Mouse (Mus musculus): ENCODE measurements around the gene Serinc2. TPM values are rescaled to one million over a fixed set of nuclear protein-coding genes. Genes with fewer than 3 reads are reported as not detected.

Gene Serinc2
- polyA plus RNA-seq, 1 experiment: 9.0 TPM

DNA sequence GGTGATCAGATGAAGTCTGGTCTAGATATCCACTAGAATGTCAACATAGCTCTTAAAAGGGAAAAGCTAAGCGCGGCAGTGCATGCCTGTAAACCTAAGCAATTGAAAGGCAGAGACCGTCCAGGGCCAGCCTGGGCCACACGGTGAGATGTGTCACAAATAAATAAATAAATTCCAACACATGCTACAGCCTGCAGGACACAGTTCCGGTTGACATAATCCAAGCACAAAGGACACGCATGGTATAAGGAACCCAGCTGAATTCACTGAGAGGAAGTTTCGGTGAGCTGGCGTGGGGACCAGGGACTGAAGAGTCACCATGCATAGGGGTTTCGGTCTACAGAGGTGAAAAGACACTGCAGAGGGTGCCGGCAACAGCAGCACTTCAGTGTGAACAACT, 10.3 kb downstream of the Serinc2 start:
- Histone ChIP-seq H3K27ac (ENCODE audit: insufficient read depth, low read length) (no peak overlapping the region), H3K4me3 (ENCODE audit: insufficient read depth, low read length) (no peak overlapping the region), H3K4me1 (ENCODE audit: control insufficient read depth, insufficient read depth, low read length) (no peaks in the 10 kb centered on the region)
- TF ChIP-seq CTCF (IDR thresholded peaks at IDR 0.05; ENCODE audit: extremely low read depth, insufficient read depth, low read length) (no peak), POLR2A (IDR thresholded peaks at IDR 0.05; ENCODE audit: extremely low read depth, insufficient read depth, low read length) (no peak)

DNA sequence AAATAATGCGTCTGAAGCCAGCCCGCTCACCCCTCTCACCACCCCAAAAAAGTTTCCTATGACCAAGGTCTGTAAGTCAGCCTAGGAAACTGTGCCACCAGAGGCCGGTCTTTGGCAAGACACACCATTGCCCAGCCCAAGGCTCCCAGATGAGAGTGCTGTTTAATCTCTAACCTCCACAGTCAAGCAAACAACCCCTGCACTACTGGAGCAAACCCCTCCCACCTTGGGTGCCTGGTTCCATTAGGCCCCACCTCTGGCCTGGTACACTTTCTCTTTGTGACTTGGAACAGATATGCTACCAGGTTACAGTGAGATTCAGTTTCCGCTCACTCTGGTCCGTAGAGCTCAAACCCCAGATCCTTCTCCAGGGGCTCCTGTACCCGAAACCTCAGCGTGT, 11.9 kb downstream of the Serinc2 start:
- no peaks in the 10 kb centered on the region for H3K4me1 ChIP-seq (ENCODE audit: control insufficient read depth, insufficient read depth, low read length)
- H3K27ac ChIP-seq (ENCODE audit: insufficient read depth, low read length): no peak overlapping the region
- no peak for TF ChIP-seq CTCF (IDR thresholded peaks at IDR 0.05; ENCODE audit: extremely low read depth, insufficient read depth, low read length)
- TF ChIP-seq POLR2A (IDR thresholded peaks at IDR 0.05; ENCODE audit: extremely low read depth, insufficient read depth, low read length): no peak
- H3K4me3 ChIP-seq (ENCODE audit: insufficient read depth, low read length): no peak overlapping the region

DNA sequence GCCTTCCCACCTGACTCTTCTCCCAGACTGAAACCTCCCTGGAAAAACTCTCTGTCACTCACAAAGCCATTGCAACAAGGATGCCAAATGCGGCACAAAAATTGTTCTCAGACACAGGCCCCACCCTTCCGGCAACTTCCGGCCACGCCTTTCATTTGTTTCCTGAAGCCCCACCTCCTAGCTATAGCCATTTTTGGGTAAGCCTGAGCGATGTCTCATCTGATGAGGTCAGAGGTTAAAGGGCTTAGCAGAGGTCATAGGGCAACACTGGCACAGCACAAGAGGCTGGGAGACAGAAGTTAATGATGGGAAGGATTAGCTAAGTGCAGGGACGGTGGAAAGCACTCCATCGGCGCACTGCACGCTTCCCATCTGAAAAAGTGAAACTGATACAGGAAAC, 12.4 kb downstream of the Serinc2 start:
- no peaks in the 10 kb centered on the region for H3K4me1 ChIP-seq (ENCODE audit: control insufficient read depth, insufficient read depth, low read length)
- no peak overlapping the region for H3K27ac ChIP-seq (ENCODE audit: insufficient read depth, low read length)
- TF ChIP-seq CTCF (IDR thresholded peaks at IDR 0.05; ENCODE audit: extremely low read depth, insufficient read depth, low read length): no peak
- no peak for TF ChIP-seq POLR2A (IDR thresholded peaks at IDR 0.05; ENCODE audit: extremely low read depth, insufficient read depth, low read length)
- no peak overlapping the region for H3K4me3 ChIP-seq (ENCODE audit: insufficient read depth, low read length)

DNA sequence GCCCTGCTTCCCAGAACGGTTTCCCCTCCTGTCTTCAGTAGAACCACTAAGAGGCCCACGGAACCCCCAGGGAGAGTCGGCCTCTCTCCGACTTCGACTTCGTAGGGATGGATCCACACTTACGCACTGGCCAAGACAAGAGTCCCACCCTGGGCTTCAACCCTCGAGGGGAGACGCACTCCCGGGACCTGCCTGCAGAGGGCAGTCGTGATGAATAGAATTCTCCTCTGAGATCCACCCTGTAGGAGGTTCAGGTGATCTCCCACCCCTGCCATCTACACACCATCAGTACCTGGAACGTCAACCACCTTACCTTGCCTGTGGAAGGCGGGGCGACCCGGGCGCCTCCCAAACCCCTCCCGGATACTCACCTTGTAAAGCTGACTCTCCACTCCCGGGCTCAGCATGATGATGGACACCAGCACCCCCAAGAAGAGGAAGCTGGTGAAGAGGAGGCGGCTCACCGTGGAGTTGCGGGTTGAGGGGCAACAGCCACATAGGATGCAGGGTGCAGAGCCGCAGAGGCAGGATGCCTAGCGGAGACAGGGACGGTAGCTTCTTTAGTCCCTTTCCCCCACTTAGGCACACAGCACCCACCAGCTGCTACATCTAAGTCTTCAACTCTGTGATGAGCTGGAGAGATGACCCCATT, 14.2 kb downstream of the Serinc2 start:
- H3K4me1 ChIP-seq (ENCODE audit: control insufficient read depth, insufficient read depth, low read length): no peaks in the 10 kb centered on the region
- TF ChIP-seq POLR2A (IDR thresholded peaks at IDR 0.05; ENCODE audit: extremely low read depth, insufficient read depth, low read length) (no peak), CTCF (IDR thresholded peaks at IDR 0.05; ENCODE audit: extremely low read depth, insufficient read depth, low read length) (peak; percentile 79)
- no peak overlapping the region for H3K4me3 ChIP-seq (ENCODE audit: insufficient read depth, low read length)
- no peak overlapping the region for H3K27ac ChIP-seq (ENCODE audit: insufficient read depth, low read length)

DNA sequence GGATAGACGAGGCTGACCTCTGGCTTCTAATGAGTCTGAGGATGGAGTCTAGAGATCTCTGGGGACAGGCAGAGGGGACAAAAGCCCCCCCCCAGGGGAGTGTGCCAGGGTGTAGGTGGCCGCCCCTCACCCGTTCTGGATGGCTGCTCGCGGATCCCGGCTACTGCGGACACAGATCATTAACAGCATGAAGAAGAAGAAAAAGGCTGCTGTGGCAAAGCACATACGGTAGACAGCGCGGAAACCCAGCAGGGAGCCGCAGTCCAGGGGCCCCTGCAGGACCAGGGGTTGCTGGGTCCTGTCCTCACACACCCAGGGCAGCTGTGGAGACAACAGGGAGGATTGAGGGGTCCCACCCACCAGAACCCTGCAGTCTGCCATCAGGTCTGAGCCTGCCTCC, 14.9 kb downstream of the Serinc2 start:
- TF ChIP-seq POLR2A (IDR thresholded peaks at IDR 0.05; ENCODE audit: extremely low read depth, insufficient read depth, low read length) (no peak), CTCF (IDR thresholded peaks at IDR 0.05; ENCODE audit: extremely low read depth, insufficient read depth, low read length) (no peak)
- Histone ChIP-seq H3K4me3 (ENCODE audit: insufficient read depth, low read length) (no peak overlapping the region), H3K27ac (ENCODE audit: insufficient read depth, low read length) (no peak overlapping the region), H3K4me1 (ENCODE audit: control insufficient read depth, insufficient read depth, low read length) (no peaks in the 10 kb centered on the region)

DNA sequence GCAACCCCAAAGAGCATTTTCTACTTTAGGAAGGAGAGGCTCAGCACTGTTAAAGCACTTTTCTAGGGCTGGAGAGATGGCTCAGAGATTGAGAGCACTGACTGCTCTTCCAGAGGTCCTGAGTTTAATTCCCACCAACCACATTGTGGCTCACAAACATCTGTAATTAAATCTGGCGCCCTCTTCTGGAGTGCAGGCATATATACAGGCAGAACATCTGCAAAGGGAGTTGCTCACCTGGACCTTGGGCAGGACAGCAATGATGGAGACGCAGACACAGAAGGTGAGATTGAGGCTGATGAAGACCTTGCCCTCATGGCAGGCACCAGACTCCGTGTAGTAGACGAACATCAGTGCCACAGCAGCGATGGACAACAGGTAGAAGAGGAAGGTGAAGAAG, 18.6 kb downstream of the Serinc2 start:
- TF ChIP-seq POLR2A (IDR thresholded peaks at IDR 0.05; ENCODE audit: extremely low read depth, insufficient read depth, low read length): no peak
- TF ChIP-seq CTCF (IDR thresholded peaks at IDR 0.05; ENCODE audit: extremely low read depth, insufficient read depth, low read length): no peak
- no peak overlapping the region for H3K27ac ChIP-seq (ENCODE audit: insufficient read depth, low read length)
- H3K4me1 ChIP-seq (ENCODE audit: control insufficient read depth, insufficient read depth, low read length): no peaks in the 10 kb centered on the region
- H3K4me3 ChIP-seq (ENCODE audit: insufficient read depth, low read length): no peak overlapping the region

DNA sequence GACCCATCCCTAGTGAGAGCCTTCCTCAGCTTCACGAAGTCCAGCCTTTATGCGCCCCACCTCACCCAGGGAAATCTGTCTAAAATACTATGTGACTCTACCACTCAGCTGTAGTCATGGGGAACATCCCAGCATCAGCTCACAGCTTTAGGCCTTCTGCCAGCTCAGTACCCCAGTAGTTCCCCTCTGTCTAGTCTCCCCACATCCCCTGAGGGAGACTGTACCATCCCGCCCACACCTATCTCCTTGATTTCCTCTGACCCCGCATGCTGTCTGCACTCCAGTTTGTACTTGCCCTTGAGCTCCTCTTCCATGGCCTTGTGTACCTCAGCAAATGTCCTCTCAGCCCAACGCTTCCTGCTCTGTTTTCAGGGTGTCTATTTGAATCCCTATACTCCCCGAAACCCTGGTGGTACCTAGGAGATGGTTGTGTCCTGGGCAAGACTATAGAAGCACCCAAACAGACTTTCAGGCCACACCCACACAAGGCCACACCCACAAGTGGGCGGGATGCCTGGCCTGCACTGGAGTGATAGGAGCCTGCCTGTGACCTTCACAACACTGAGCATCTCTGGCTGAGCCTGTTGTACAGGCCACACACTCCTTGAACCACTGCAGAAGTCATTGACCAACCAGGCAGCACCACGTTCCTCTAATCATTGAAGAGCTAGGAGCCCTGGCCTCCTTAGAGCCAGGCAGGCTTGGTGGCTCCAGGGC, 26.4 kb downstream of the Serinc2 start:
- no peak overlapping the region for H3K4me3 ChIP-seq (ENCODE audit: insufficient read depth, low read length)
- TF ChIP-seq POLR2A (IDR thresholded peaks at IDR 0.05; ENCODE audit: extremely low read depth, insufficient read depth, low read length) (no peak), CTCF (IDR thresholded peaks at IDR 0.05; ENCODE audit: extremely low read depth, insufficient read depth, low read length) (no peak)
- H3K4me1 ChIP-seq (ENCODE audit: control insufficient read depth, insufficient read depth, low read length): no peaks in the 10 kb centered on the region
- H3K27ac ChIP-seq (ENCODE audit: insufficient read depth, low read length): no peak overlapping the region

DNA sequence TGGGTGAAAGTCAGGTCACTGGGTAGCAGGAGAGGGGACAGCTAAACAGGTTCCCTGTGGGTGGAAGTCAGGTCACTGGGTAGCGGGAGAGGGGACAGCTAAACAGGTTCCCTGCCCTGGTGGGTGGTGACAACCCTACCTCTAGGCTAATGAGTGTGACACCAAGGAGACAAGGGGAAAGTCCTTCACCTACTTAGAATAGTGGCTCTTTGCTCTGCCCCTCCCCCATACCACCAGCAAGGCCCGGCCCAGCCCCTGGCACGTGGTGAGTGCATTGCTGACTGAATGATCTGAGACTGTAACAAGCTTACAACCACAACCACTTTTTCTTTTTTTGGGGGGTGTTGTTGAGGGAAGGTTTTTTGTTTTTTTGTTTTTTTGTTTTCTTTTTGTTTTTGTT, 27.2 kb downstream of the Serinc2 start:
- Histone ChIP-seq H3K4me3 (ENCODE audit: insufficient read depth, low read length) (no peak overlapping the region), H3K4me1 (ENCODE audit: control insufficient read depth, insufficient read depth, low read length) (no peaks in the 10 kb centered on the region), H3K27ac (ENCODE audit: insufficient read depth, low read length) (no peak overlapping the region)
- TF ChIP-seq POLR2A (IDR thresholded peaks at IDR 0.05; ENCODE audit: extremely low read depth, insufficient read depth, low read length) (no peak), CTCF (IDR thresholded peaks at IDR 0.05; ENCODE audit: extremely low read depth, insufficient read depth, low read length) (no peak)

DNA sequence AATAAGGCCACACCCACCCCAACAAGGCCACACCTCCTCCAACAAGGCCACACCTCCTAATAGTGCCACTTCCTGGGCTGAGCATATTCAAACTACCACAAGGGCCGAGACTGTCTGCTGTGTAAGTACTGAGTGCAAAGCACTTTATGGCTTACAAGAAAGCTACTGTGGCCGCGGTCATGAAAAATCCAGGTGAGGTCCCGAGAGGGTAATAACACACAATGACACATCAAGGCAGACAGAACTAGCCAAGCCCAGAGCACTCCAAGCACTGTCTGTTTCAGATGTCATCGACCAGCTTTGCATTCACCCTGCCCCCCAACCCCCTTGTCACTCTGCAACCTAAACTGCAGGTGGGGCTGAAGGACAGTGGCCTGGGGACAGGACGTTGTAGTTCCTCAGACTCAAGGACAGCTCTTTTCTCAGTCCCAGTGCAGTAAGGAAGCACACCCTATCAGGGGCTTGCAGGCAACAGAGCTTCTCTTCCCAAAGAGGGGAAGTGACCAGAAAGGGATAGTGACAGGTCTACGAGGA, 27.8 kb downstream of the Serinc2 start:
- no peaks in the 10 kb centered on the region for H3K4me1 ChIP-seq (ENCODE audit: control insufficient read depth, insufficient read depth, low read length)
- no peak overlapping the region for H3K27ac ChIP-seq (ENCODE audit: insufficient read depth, low read length)
- no peak for TF ChIP-seq POLR2A (IDR thresholded peaks at IDR 0.05; ENCODE audit: extremely low read depth, insufficient read depth, low read length)
- TF ChIP-seq CTCF (IDR thresholded peaks at IDR 0.05; ENCODE audit: extremely low read depth, insufficient read depth, low read length): no peak
- no peak overlapping the region for H3K4me3 ChIP-seq (ENCODE audit: insufficient read depth, low read length)

DNA sequence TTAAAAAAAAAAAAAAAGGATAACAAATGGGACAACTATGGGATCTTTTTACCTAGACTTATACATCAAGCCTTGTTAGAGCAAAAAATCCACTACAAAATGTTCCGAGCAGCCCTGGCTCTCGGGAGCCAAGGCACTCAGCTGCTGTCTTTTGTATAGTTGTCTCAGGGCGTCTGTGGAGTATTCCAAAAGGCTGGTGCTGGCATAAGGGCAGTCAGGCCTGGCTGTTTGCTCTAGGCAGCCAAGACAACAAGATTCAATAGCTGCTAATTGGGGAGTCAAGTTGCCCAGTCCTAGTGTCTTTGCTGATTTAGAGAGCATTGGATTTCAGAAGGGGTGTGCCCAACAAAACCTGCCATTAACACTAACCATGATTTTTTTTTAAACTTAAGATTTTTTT, 30.4 kb downstream of the Serinc2 start:
- Histone ChIP-seq H3K27ac (ENCODE audit: insufficient read depth, low read length) (no peak overlapping the region), H3K4me1 (ENCODE audit: control insufficient read depth, insufficient read depth, low read length) (no peaks in the 10 kb centered on the region), H3K4me3 (ENCODE audit: insufficient read depth, low read length) (no peak overlapping the region)
- no peak for TF ChIP-seq POLR2A (IDR thresholded peaks at IDR 0.05; ENCODE audit: extremely low read depth, insufficient read depth, low read length)
- TF ChIP-seq CTCF (IDR thresholded peaks at IDR 0.05; ENCODE audit: extremely low read depth, insufficient read depth, low read length): no peak
